21 mouse cellular contexts compared by ENCODE assay signal in genomic region chr4:140129553-140130275, GRCm38 (mm10).
DNase-seq lines count a peak whose midpoint lies in the region; ATAC-seq lines count a peak whose summit lies in the region.
"Had no signal": no experiment of that assay in that cellular context is flagged by ENCODE, and none has a peak within 500 bp of the region (broad histone marks: within the 10 kb centered on the region; RNA-seq: fewer than 3 reads in every experiment).

No protein-coding gene starts in this region.

- H3K4me1 ChIP-seq in hindbrain, embryonic 14.5 days (replicated peaks; ENCODE audit: control insufficient read depth, insufficient read depth, low read length), result peaks cover 25% of the 10 kb centered on the region; the same call in 1 of the 2 replicates
- peaks cover 30% of the 10 kb centered on the region for H3K4me1 ChIP-seq in midbrain, embryonic 14.5 days (ENCODE audit: control insufficient read depth, insufficient read depth, low read length)
- H3K4me1 ChIP-seq: intestine, embryonic 15.5 days had no signal

- no peak overlapping the region for H3K4me2 ChIP-seq in hindbrain, embryonic 14.5 days (replicated peaks)
- H3K4me2 ChIP-seq in midbrain, embryonic 14.5 days (ENCODE audit: low read length), result no peak overlapping the region
- H3K4me2 ChIP-seq: intestine, embryonic 15.5 days; liver, embryonic 11.5 days; stomach, embryonic 15.5 days had no signal

- WGBS in hindbrain, embryonic 14.5 days, result 58% methylated on average over 12 of the region's 12 CpGs
- WGBS in midbrain, embryonic 14.5 days, result 45% methylated on average over 12 of the region's 12 CpGs

- H3K36me3 ChIP-seq in hindbrain, embryonic 14.5 days (replicated peaks; ENCODE audit: control insufficient read depth, insufficient read depth), result no peaks in the 10 kb centered on the region
- H3K36me3 ChIP-seq in midbrain, embryonic 14.5 days (ENCODE audit: control insufficient read depth, insufficient read depth, low read length), result no peaks in the 10 kb centered on the region
- H3K36me3 ChIP-seq: intestine, embryonic 15.5 days; stomach, embryonic 15.5 days had no signal

- H3K27ac ChIP-seq in hindbrain, embryonic 14.5 days, result no peak overlapping the region
- H3K27ac ChIP-seq in midbrain, embryonic 14.5 days (replicated peaks; ENCODE audit: low read depth, low read length), result peak overlapping the region; percentile 55; the same call in 1 of the 2 replicates
- H3K27ac ChIP-seq: heart, adult 2 months; intestine, embryonic 15.5 days; left cerebral cortex, adult 2 months; stomach, embryonic 15.5 days had no signal

- peak; percentile 52 to 71 for DNase-seq in cerebellum, postnatal 25 days
- no peak for DNase-seq in cerebellum, adult 9-10 months
- DNase-seq in left cerebral cortex, postnatal 4 days, result peak; percentile 47
- no peak for DNase-seq in left cerebral cortex, postnatal 25 days (ENCODE audit: low spot score in 2 of 2)
- no peak for DNase-seq in hindbrain, embryonic 14.5 days (ENCODE audit: low spot score)
- DNase-seq in midbrain, embryonic 14.5 days, result peak; percentile 57
- no peak for DNase-seq in kidney, adult 9 months
- no peak for DNase-seq in testis, postnatal 14 days (ENCODE audit: low spot score)
- DNase-seq: gastrocnemius, postnatal 10 days; heart, adult 2 months; heart, postnatal 4 days; kidney, postnatal 36 days; layer of hippocampus, adult 9-11 months; lung, adult 2 months; lung, postnatal 36 days; right cerebral cortex, postnatal 25 days; thymus, adult 2 months had no signal

- no peak overlapping the region for H3K4me3 ChIP-seq in hindbrain, embryonic 14.5 days (replicated peaks; ENCODE audit: low read length)
- H3K4me3 ChIP-seq in midbrain, embryonic 14.5 days (replicated peaks; ENCODE audit: low read depth, low read length), result no peak overlapping the region
- H3K4me3 ChIP-seq: heart, adult 2 months; intestine, embryonic 15.5 days; left cerebral cortex, adult 2 months; stomach, embryonic 15.5 days had no signal

- H3K27me3 ChIP-seq in hindbrain, embryonic 14.5 days (ENCODE audit: control insufficient read depth, insufficient read depth, low read length), result no peaks in the 10 kb centered on the region
- H3K27me3 ChIP-seq in midbrain, embryonic 14.5 days (ENCODE audit: control insufficient read depth, insufficient read depth, low read length), result no peaks in the 10 kb centered on the region
- H3K27me3 ChIP-seq: stomach, embryonic 15.5 days had no signal

- no peak for ATAC-seq in hindbrain, embryonic 14.5 days (ENCODE audit: low FRiP score)
- ATAC-seq in midbrain, embryonic 14.5 days (ENCODE audit: low FRiP score, low TSS enrichment), result no peak
- ATAC-seq: intestine, embryonic 15.5 days had no signal

- H3K9me3 ChIP-seq in hindbrain, embryonic 14.5 days (ENCODE audit: control insufficient read depth, low read length), result no peaks in the 10 kb centered on the region
- no peaks in the 10 kb centered on the region for H3K9me3 ChIP-seq in midbrain, embryonic 14.5 days (ENCODE audit: control insufficient read depth, low read length)
- H3K9me3 ChIP-seq: intestine, embryonic 15.5 days; stomach, embryonic 15.5 days had no signal

- 0 out of 2 replicates have a peak overlapping the region, but pooled peaks have one; percentile 10 for H3K9ac ChIP-seq in hindbrain, embryonic 14.5 days
- H3K9ac ChIP-seq in midbrain, embryonic 14.5 days (replicated peaks; ENCODE audit: low read length), result no peak overlapping the region; the same call in 1 of the 2 replicates
- H3K9ac ChIP-seq: intestine, embryonic 15.5 days; stomach, embryonic 15.5 days had no signal

- intact Hi-C loops in left cerebral cortex, postnatal 4 days (cut with DNase I), result no loop called here
- intact Hi-C loops in left cerebral cortex, postnatal 25 days (cut with DNase I), result no loop called here

Comparison
In these comparisons a context has a peak if more than half of its experiments do, and no peak if none do; other contexts are left out.
1. DNase-seq: peak in cerebellum, postnatal 25 days (2 of 2), left cerebral cortex, postnatal 4 days (single experiment) and midbrain, embryonic 14.5 days (single experiment); none in cerebellum, adult 9-10 months (single experiment), left cerebral cortex, postnatal 25 days (0 of 2), hindbrain, embryonic 14.5 days (single experiment), kidney, adult 9 months (single experiment) and testis, postnatal 14 days (single experiment).